Mouse (Mus musculus): ENCODE measurements around the gene Prkag1.
A peak's percentile ranks its signal among the peaks of the same experiment; 100 is the strongest.

DNA sequence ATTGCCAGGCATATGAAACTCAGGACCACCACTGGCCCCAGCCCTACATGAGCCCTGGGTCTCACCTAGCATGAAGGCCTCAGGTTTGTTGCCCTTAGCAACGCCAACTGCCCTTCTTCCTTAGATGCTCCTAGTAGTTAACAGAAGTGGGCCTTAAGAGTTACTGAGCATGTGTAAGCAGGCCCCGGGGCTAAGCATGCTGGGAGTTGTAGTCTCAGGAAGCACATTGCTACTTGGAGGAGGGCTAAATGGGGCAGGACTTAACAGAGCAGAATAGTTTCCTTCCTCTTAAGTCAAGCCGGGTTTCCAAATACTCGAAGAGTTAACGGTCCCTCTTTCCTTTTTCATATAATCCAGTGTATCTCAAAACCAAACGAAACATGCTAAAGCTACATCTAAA is 36.0 kb upstream of the Prkag1 start:
- TF ChIP-seq CTCF (IDR thresholded peaks at IDR 0.05; ENCODE audit: control insufficient read depth, insufficient read depth, insufficient replicate concordance, low read depth, low read length) (no peak), POLR2A (IDR thresholded peaks at IDR 0.05; ENCODE audit: control insufficient read depth, low read depth, low read length) (peak; percentile 39; the same call in 1 of the 2 replicates)

Measured in testis, adult 2 months (tissue).